Mouse (Mus musculus) olfactory bulb, adult 2 months (tissue): ENCODE measurements around the gene Gm26661. TPM values are rescaled to one million over a fixed set of nuclear protein-coding genes. Genes with fewer than 3 reads are reported as not detected.

ENCODE experiments used
- H3K27ac ChIP-seq: fragments of 200-500 bp; 2 replicates; pipeline ENCODE4 v1.5.1; 2012; ENCODE audit warnings: low read depth, low read length; ENCODE audit not compliant: insufficient read depth
- H3K4me1 ChIP-seq: fragments of 200-500 bp; 2 replicates; pipeline ENCODE4 v1.6.1; 2012; ENCODE audit warnings: low read length; ENCODE audit not compliant: control insufficient read depth, insufficient read depth
- H3K4me3 ChIP-seq: fragments of 200-500 bp; 2 replicates; pipeline ENCODE4 v1.5.1; 2012; ENCODE audit warnings: mild to moderate bottlenecking, low read depth, low read length, moderate library complexity; ENCODE audit not compliant: insufficient read depth
- CTCF ChIP-seq: fragments of 200-500 bp; IDR thresholded peaks from 2 replicates; pipeline ENCODE4 v1.5.1; 2012; ENCODE audit warnings: low read depth, mild to moderate bottlenecking, low read length, moderate library complexity; ENCODE audit not compliant: insufficient read depth
- POLR2A ChIP-seq: fragments of 200-500 bp; IDR thresholded peaks from 2 replicates; pipeline ENCODE4 v1.6.1; 2012; ENCODE audit warnings: mild to moderate bottlenecking, low read depth, low read length, moderate library complexity; ENCODE audit not compliant: insufficient read depth
- WGBS: fragments of 180-500 bp; shearing (Covaris S2); methylation state at CpG from one replicate; pipeline ENCODE4 v1.1.7; 2018; 5-methylcytosine and 5-hydroxymethylcytosine counted together
- polyA plus RNA-seq: library from polyadenylated mRNA; stranded (reverse); fragments of >200 nt; gene quantifications from 2 replicates; pipeline ENCODE4 v1.2.4, GENCODE M21; 2012; ENCODE audit warnings: low replicate concordance; ENCODE audit not compliant: missing spikeins, insufficient read depth, insufficient read length

Gene Gm26661
- polyA plus RNA-seq, 1 experiment, result not detected

GRCm38 (mm10) chr14:7831770-7832439 is 40.5 kb downstream of the Gm26661 start:
- H3K4me3 ChIP-seq, result no peak overlapping the region
- H3K27ac ChIP-seq, result peak overlapping the region; percentile 12; the same call in 1 of the 2 replicates
- H3K4me1 ChIP-seq, result peaks cover 4% of the 10 kb centered on the region
- 54% methylated on average over 1 of the region's 1 CpGs for WGBS
- no peak for TF ChIP-seq CTCF
- TF ChIP-seq POLR2A, result no peak

- Histone ChIP-seq H3K4me1 (peaks cover 6% of the 10 kb centered on the region), H3K4me3 (no peak overlapping the region), H3K27ac (peak overlapping the region; percentile 12)
- TF ChIP-seq CTCF, result no peak
- TF ChIP-seq POLR2A, result no peak
- WGBS, result 76% methylated on average over 5 of the region's 5 CpGs
Observed at GRCm38 (mm10) chr14:7832440-7832783, 41.0 kb downstream of the Gm26661 start.

- H3K27ac ChIP-seq, result 0 out of 2 replicates have a peak overlapping the region, but pooled peaks have one; percentile 42
- peaks cover 8% of the 10 kb centered on the region for H3K4me1 ChIP-seq
- no peak for TF ChIP-seq POLR2A
- TF ChIP-seq CTCF, result no peak
- WGBS, result 49% methylated on average over 4 of the region's 4 CpGs
- H3K4me3 ChIP-seq, result no peak overlapping the region
Observed at GRCm38 (mm10) chr14:7833458-7833857, 42.1 kb downstream of the Gm26661 start.

GRCm38 (mm10) chr14:7838564-7839089 is 47.2 kb downstream of the Gm26661 start:
- TF ChIP-seq POLR2A (no peak), CTCF (no peak)
- Histone ChIP-seq H3K4me1 (peaks cover 11% of the 10 kb centered on the region; the same call in 1 of the 2 replicates), H3K27ac (no peak overlapping the region), H3K4me3 (no peak overlapping the region)
- 68% methylated on average over 5 of the region's 5 CpGs for WGBS

- TF ChIP-seq CTCF (no peak), POLR2A (no peak)
Observed at GRCm38 (mm10) chr14:7839950-7840514, 48.6 kb downstream of the Gm26661 start.

More at GRCm38 (mm10) chr14:7839950-7840514, 48.6 kb downstream of the Gm26661 start:
- 82% methylated on average over 8 of the region's 8 CpGs for WGBS
- H3K4me1 ChIP-seq, result peaks cover 11% of the 10 kb centered on the region; the same call in 1 of the 2 replicates
- no peak overlapping the region for H3K4me3 ChIP-seq
- H3K27ac ChIP-seq, result no peak overlapping the region

Other genes with a start within 250 kb of the Gm26661 start
- gene Gm3558, start 223.0 kb upstream of the Gm26661 start, polyA plus RNA-seq, result not detected in 2 replicates
- gene Gm10338, start 196.0 kb upstream of the Gm26661 start, polyA plus RNA-seq, result not detected in 2 replicates
- gene Gm10128, start 147.6 kb upstream of the Gm26661 start, polyA plus RNA-seq, result not detected in 2 replicates
- not detected in 2 replicates for gene Flnb, start 26.4 kb downstream of the Gm26661 start, polyA plus RNA-seq
- gene Gm45521, start 165.7 kb downstream of the Gm26661 start, polyA plus RNA-seq, result not detected in 2 replicates
- gene Dnase1l3, start 203.0 kb downstream of the Gm26661 start, polyA plus RNA-seq, result not detected in 2 replicates
- gene Abhd6, start 211.3 kb downstream of the Gm26661 start, polyA plus RNA-seq, result not detected in 2 replicates